Mouse (Mus musculus): ENCODE results near the gene Abhd17a. TPM values are rescaled to one million over a fixed set of nuclear protein-coding genes. Genes with fewer than 3 reads are reported as not detected.

The Abhd17a gene
- polyA plus RNA-seq, 1 experiment: 175 TPM

- peak overlapping the region; percentile 45 for H3K27ac ChIP-seq (ENCODE audit: insufficient read depth, low read depth, low read length)
- no peak for DNase-seq
- no peak for TF ChIP-seq POLR2A (IDR thresholded peaks at IDR 0.05; ENCODE audit: low read depth, low read length)
- no peak for TF ChIP-seq CTCF (conservative IDR thresholded peaks at IDR 0.05; ENCODE audit: insufficient read depth, insufficient read length, low read depth, low read length)
- H3K36me3 ChIP-seq (ENCODE audit: control insufficient read depth, insufficient read depth, low read length): no peaks in the 10 kb centered on the region
- H3K4me1 ChIP-seq (ENCODE audit: control insufficient read depth, insufficient read depth, low read length): peaks cover 30% of the 10 kb centered on the region
- WGBS: 46% methylated on average over 12 of the region's 12 CpGs
- H3K27me3 ChIP-seq (replicated peaks; ENCODE audit: control insufficient read depth, insufficient read depth, low read length): no peaks in the 10 kb centered on the region
- H3K4me3 ChIP-seq (ENCODE audit: insufficient read depth, low read depth, low read length): no peak overlapping the region
Measured at GRCm38 (mm10) chr10:80584642-80585552, 5.2 kb downstream of the Abhd17a start.

- DNase-seq: peak; percentile 88
- H3K27me3 ChIP-seq (replicated peaks; ENCODE audit: control insufficient read depth, insufficient read depth, low read length): no peaks in the 10 kb centered on the region
- peaks cover 31% of the 10 kb centered on the region for H3K4me1 ChIP-seq (ENCODE audit: control insufficient read depth, insufficient read depth, low read length)
- H3K4me3 ChIP-seq (ENCODE audit: insufficient read depth, low read depth, low read length): no peak overlapping the region
- H3K27ac ChIP-seq (ENCODE audit: insufficient read depth, low read depth, low read length): peak overlapping the region; percentile 45
- 36% methylated on average over 12 of the region's 12 CpGs for WGBS
- no peak for TF ChIP-seq CTCF (conservative IDR thresholded peaks at IDR 0.05; ENCODE audit: insufficient read depth, insufficient read length, low read depth, low read length)
- TF ChIP-seq POLR2A (IDR thresholded peaks at IDR 0.05; ENCODE audit: low read depth, low read length): no peak
- H3K36me3 ChIP-seq (ENCODE audit: control insufficient read depth, insufficient read depth, low read length): no peaks in the 10 kb centered on the region
Measured at GRCm38 (mm10) chr10:80584045-80584488, 6.1 kb downstream of the Abhd17a start.

GRCm38 (mm10) chr10:80583047-80583446 is 7.1 kb downstream of the Abhd17a start:
- 87% methylated on average over 5 of the region's 5 CpGs for WGBS
- Histone ChIP-seq H3K4me3 (ENCODE audit: insufficient read depth, low read depth, low read length) (no peak overlapping the region), H3K27me3 (replicated peaks; ENCODE audit: control insufficient read depth, insufficient read depth, low read length) (no peaks in the 10 kb centered on the region), H3K27ac (ENCODE audit: insufficient read depth, low read depth, low read length) (no peak overlapping the region), H3K36me3 (ENCODE audit: control insufficient read depth, insufficient read depth, low read length) (no peaks in the 10 kb centered on the region), H3K4me1 (ENCODE audit: control insufficient read depth, insufficient read depth, low read length) (peaks cover 24% of the 10 kb centered on the region)
- DNase-seq: no peak
- no peak for TF ChIP-seq POLR2A (IDR thresholded peaks at IDR 0.05; ENCODE audit: low read depth, low read length)
- TF ChIP-seq CTCF (conservative IDR thresholded peaks at IDR 0.05; ENCODE audit: insufficient read depth, insufficient read length, low read depth, low read length): no peak

GRCm38 (mm10) chr10:80578911-80579310 is 11.2 kb downstream of the Abhd17a start:
- 5% methylated on average over 8 of the region's 8 CpGs for WGBS
- DNase-seq: peak; percentile 75
- no peak overlapping the region for H3K4me3 ChIP-seq (ENCODE audit: insufficient read depth, low read depth, low read length)
- peak overlapping the region; percentile 48 for H3K27ac ChIP-seq (ENCODE audit: insufficient read depth, low read depth, low read length)
- H3K4me1 ChIP-seq (ENCODE audit: control insufficient read depth, insufficient read depth, low read length): peaks cover 12% of the 10 kb centered on the region
- no peak for TF ChIP-seq POLR2A (IDR thresholded peaks at IDR 0.05; ENCODE audit: low read depth, low read length)
- TF ChIP-seq CTCF (conservative IDR thresholded peaks at IDR 0.05; ENCODE audit: insufficient read depth, insufficient read length, low read depth, low read length): peak; percentile 80
- no peaks in the 10 kb centered on the region for H3K27me3 ChIP-seq (replicated peaks; ENCODE audit: control insufficient read depth, insufficient read depth, low read length)
- no peaks in the 10 kb centered on the region for H3K36me3 ChIP-seq (ENCODE audit: control insufficient read depth, insufficient read depth, low read length)

GRCm38 (mm10) chr10:80578131-80578750 is 11.9 kb downstream of the Abhd17a start:
- DNase-seq: peak; percentile 90

GRCm38 (mm10) chr10:80577195-80578130 is 12.7 kb downstream of the Abhd17a start, which contains the start of gene Klf16:
Gene Klf16, minus strand, starts transcription at chr10:80577321.
- Histone ChIP-seq H3K36me3 (ENCODE audit: control insufficient read depth, insufficient read depth, low read length) (no peaks in the 10 kb centered on the region), H3K27ac (ENCODE audit: insufficient read depth, low read depth, low read length) (peak within 1 kb of the TSS; percentile 93), H3K4me1 (ENCODE audit: control insufficient read depth, insufficient read depth, low read length) (peaks cover 11% of the 10 kb centered on the region), H3K27me3 (replicated peaks; ENCODE audit: control insufficient read depth, insufficient read depth, low read length) (no peaks in the 10 kb centered on the region), H3K4me3 (ENCODE audit: insufficient read depth, low read depth, low read length) (peak within 1 kb of the TSS; percentile 84)
- TF ChIP-seq CTCF (conservative IDR thresholded peaks at IDR 0.05; ENCODE audit: insufficient read depth, insufficient read length, low read depth, low read length) (no peak), POLR2A (IDR thresholded peaks at IDR 0.05; ENCODE audit: low read depth, low read length) (peak; percentile 59)
- peak; percentile 99 for DNase-seq
- WGBS: 1% methylated on average over 87 of the region's 97 CpGs

More at GRCm38 (mm10) chr10:80578131-80578750, 11.9 kb downstream of the Abhd17a start:
- TF ChIP-seq CTCF (conservative IDR thresholded peaks at IDR 0.05; ENCODE audit: insufficient read depth, insufficient read length, low read depth, low read length) (peak; percentile 80), POLR2A (IDR thresholded peaks at IDR 0.05; ENCODE audit: low read depth, low read length) (no peak)
- WGBS: under 1% methylated on average over 29 of the region's 29 CpGs
- H3K4me1 ChIP-seq (ENCODE audit: control insufficient read depth, insufficient read depth, low read length): peaks cover 11% of the 10 kb centered on the region
- no peaks in the 10 kb centered on the region for H3K36me3 ChIP-seq (ENCODE audit: control insufficient read depth, insufficient read depth, low read length)
- peak overlapping the region; percentile 74 for H3K4me3 ChIP-seq (ENCODE audit: insufficient read depth, low read depth, low read length)
- H3K27me3 ChIP-seq (replicated peaks; ENCODE audit: control insufficient read depth, insufficient read depth, low read length): no peaks in the 10 kb centered on the region
- H3K27ac ChIP-seq (ENCODE audit: insufficient read depth, low read depth, low read length): peak overlapping the region; percentile 69

Measured in kidney, adult 2 months (tissue).